Mouse (Mus musculus): Measurements from ENCODE around the gene Cmtm2b. TPM values are rescaled to one million over a fixed set of nuclear protein-coding genes. Genes with fewer than 3 reads are reported as not detected.

Gene Cmtm2b
- total RNA-seq, 1 experiment, result not detected

DNA sequence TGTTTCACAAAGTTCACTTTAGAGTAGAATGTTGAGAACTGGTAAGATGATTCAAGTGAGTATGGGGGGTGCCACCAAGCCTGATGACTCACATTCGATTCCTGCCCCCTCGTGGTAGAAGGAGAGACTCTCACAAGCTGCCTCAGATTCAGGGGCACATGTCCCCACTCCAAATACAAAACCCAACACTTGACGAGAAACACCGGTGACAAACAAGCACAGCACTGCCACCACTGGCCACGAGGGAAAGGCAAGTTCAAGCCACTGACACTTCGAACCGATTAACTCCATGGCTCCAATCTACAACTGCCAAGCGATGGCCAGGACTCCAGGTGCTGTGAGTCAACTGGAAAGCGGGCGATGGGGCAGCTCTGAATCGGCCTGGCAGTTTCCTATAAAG lies 51.7 kb downstream of the Cmtm2b start:
- Histone ChIP-seq H3K36me3 (ENCODE audit: control insufficient read depth, insufficient read depth, low read length, poor library complexity, severe bottlenecking) (peaks cover 2% of the 10 kb centered on the region; the same call in 1 of the 2 replicates), H3K9ac (ENCODE audit: insufficient read depth, low read depth, low read length, poor library complexity, severe bottlenecking) (peak overlapping the region; percentile 44), H3K27ac (ENCODE audit: insufficient read depth, low read depth, low read length, poor library complexity, severe bottlenecking) (no peak overlapping the region), H3K4me1 (ENCODE audit: control insufficient read depth in 2 of 2, insufficient read depth in 2 of 2, low read length in 2 of 2, poor library complexity in 1 of 2) (peaks cover 5 to 19% of the 10 kb centered on the region in 2 experiments), H3K4me3 (ENCODE audit: insufficient read depth in 1 of 2, low read depth in 1 of 2, low read length in 2 of 2, poor library complexity in 1 of 2, severe bottlenecking in 1 of 2) (peak overlapping the region; percentile 43 to 48; a peak in 3 of 4 replicates), H3K9me3 (ENCODE audit: control insufficient read depth, insufficient read depth, low read depth, low read length) (no peaks in the 10 kb centered on the region)
- in situ Hi-C loops (cut with MboI; ENCODE audit: low sequenced_read_pairs in 2 of 2, unreplicated experiment in 2 of 2), result no loop called here
- peak; percentile 21 for DNase-seq (ENCODE audit: low read depth, low spot score)
- TF ChIP-seq CHD2 (IDR thresholded peaks at IDR 0.05; ENCODE audit: low read depth, low read length), result no peak
- no peak for TF ChIP-seq MAFK (IDR thresholded peaks at IDR 0.05; ENCODE audit: insufficient read depth, low read depth, low read length)
- TF ChIP-seq HCFC1 (IDR thresholded peaks at IDR 0.05; ENCODE audit: borderline replicate concordance, insufficient read depth, low read length), result no peak
- no peak for TF ChIP-seq ZC3H11A (IDR thresholded peaks at IDR 0.05; ENCODE audit: borderline replicate concordance, low read depth, low read length)
- no peak for TF ChIP-seq ZNF384 (IDR thresholded peaks at IDR 0.05; ENCODE audit: low read depth, low read length)

DNA sequence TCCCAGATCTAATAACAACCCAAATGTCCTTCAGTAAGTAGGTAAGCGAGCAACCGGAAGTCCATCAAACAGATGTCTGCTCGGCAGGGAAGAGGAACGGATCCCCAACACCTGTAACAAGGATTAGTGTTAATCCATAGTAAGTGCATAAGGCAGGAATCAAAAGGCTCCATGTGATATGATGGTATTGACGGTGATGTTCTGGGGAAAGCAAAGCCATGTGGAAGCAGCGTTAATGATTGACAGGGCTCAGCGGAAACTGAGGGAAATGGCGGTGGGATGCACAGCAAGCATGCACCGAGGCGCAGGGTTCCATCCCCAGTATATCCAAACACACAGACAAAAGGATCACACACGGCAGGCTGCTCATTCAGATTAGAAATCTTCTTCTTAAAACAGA lies 52.2 kb downstream of the Cmtm2b start:
- DNase-seq (ENCODE audit: low read depth, low spot score), result no peak
- H3K36me3 ChIP-seq (ENCODE audit: control insufficient read depth, insufficient read depth, low read length, poor library complexity, severe bottlenecking), result peaks cover 2% of the 10 kb centered on the region; the same call in 1 of the 2 replicates
- no peaks in the 10 kb centered on the region for H3K9me3 ChIP-seq (ENCODE audit: control insufficient read depth, insufficient read depth, low read depth, low read length)
- peak overlapping the region; percentile 44 for H3K9ac ChIP-seq (ENCODE audit: insufficient read depth, low read depth, low read length, poor library complexity, severe bottlenecking)
- H3K4me1 ChIP-seq (ENCODE audit: control insufficient read depth in 2 of 2, insufficient read depth in 2 of 2, low read length in 2 of 2, poor library complexity in 1 of 2), result peaks cover 5 to 19% of the 10 kb centered on the region in 2 experiments
- no peak overlapping the region for H3K27ac ChIP-seq (ENCODE audit: insufficient read depth, low read depth, low read length, poor library complexity, severe bottlenecking)
- in situ Hi-C loops (cut with MboI; ENCODE audit: low sequenced_read_pairs in 2 of 2, unreplicated experiment in 2 of 2), result no loop called here
- peak overlapping the region; percentile 43 to 48; a peak in 2 of 4 replicates for H3K4me3 ChIP-seq (ENCODE audit: insufficient read depth in 1 of 2, low read depth in 1 of 2, low read length in 2 of 2, poor library complexity in 1 of 2, severe bottlenecking in 1 of 2)
- TF ChIP-seq HCFC1 (IDR thresholded peaks at IDR 0.05; ENCODE audit: borderline replicate concordance, insufficient read depth, low read length) (no peak), CHD2 (IDR thresholded peaks at IDR 0.05; ENCODE audit: low read depth, low read length) (no peak), MAFK (IDR thresholded peaks at IDR 0.05; ENCODE audit: insufficient read depth, low read depth, low read length) (no peak), ZC3H11A (IDR thresholded peaks at IDR 0.05; ENCODE audit: borderline replicate concordance, low read depth, low read length) (no peak), ZNF384 (IDR thresholded peaks at IDR 0.05; ENCODE audit: low read depth, low read length) (no peak)

DNA sequence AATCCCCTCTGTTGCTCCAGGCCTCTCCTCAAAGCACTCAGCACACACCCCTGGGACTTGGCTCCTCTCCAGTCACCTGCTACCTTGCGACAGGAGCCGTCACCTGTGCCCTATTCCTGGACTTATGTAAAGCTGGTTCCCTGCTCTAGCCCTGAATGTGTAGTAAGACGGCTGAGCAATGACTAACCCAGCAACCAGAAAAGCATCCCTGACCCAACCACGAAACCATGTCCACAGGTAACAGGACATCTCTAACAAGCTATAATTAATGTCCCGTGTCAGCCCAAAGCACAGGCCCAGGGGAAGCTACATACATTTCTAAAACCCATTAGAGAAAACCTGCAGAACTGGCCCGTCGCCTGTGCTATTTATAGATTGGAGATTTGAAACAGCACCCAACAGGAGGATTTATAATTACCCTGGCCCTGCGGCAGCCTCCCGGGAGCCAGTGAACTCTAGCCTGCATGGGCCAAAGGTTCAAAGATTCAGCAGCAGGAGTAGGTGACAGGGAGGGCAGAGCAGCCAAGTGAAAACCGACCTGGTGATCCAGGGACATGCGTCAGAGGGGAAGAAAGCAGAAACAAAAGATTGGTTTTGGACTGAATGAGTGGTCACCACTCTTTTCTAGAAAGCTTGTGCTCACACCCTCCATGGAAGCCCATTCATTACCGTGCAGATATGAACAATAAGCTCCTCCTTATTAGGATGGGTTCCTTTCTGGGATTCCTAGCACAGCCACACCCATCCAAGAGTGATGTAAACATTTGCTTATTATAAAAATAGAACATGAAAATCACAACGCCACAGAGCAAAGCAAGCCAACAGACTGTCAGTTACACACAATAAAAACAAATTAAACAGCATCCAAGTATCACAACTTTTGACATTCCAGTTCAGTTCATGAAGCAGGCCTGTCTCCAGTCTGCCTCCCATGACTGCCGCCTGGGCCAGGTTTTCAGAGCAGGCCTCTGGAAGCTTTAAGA lies 53.1 kb downstream of the Cmtm2b start:
- DNase-seq (ENCODE audit: low read depth, low spot score), result no peak
- Histone ChIP-seq H3K4me1 (ENCODE audit: control insufficient read depth in 2 of 2, insufficient read depth in 2 of 2, low read length in 2 of 2, poor library complexity in 1 of 2) (peaks cover 5 to 19% of the 10 kb centered on the region in 2 experiments), H3K27ac (ENCODE audit: insufficient read depth, low read depth, low read length, poor library complexity, severe bottlenecking) (no peak overlapping the region; the same call in 1 of the 2 replicates), H3K4me3 (ENCODE audit: insufficient read depth in 1 of 2, low read depth in 1 of 2, low read length in 2 of 2, poor library complexity in 1 of 2, severe bottlenecking in 1 of 2) (no peak overlapping the region), H3K9me3 (ENCODE audit: control insufficient read depth, insufficient read depth, low read depth, low read length) (no peaks in the 10 kb centered on the region), H3K36me3 (ENCODE audit: control insufficient read depth, insufficient read depth, low read length, poor library complexity, severe bottlenecking) (peaks cover 2% of the 10 kb centered on the region; the same call in 1 of the 2 replicates), H3K9ac (ENCODE audit: insufficient read depth, low read depth, low read length, poor library complexity, severe bottlenecking) (no peak overlapping the region)
- TF ChIP-seq MAFK (IDR thresholded peaks at IDR 0.05; ENCODE audit: insufficient read depth, low read depth, low read length), result no peak
- TF ChIP-seq CHD2 (IDR thresholded peaks at IDR 0.05; ENCODE audit: low read depth, low read length), result no peak
- TF ChIP-seq ZNF384 (IDR thresholded peaks at IDR 0.05; ENCODE audit: low read depth, low read length), result no peak
- in situ Hi-C loops (cut with MboI; ENCODE audit: low sequenced_read_pairs in 2 of 2, unreplicated experiment in 2 of 2), result no loop called here

DNA sequence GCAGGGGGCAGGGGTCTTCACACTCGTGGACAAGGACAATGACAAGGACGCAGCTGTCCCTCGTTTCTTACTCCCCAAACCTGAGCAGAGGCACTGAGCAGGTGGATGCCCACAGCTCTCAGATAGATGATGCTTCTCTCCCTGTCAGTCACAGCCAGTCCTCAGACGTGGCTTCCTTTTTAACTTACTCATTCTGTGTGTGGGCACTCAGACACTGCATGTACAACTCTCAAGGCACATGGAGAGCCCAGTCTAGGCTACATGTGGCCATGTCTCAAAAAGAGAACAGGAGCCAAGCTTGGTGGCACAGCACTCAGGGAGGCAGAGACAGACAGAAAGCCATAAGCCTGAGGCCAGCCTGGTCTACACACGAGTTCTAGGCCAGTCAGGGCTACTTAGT lies 53.9 kb downstream of the Cmtm2b start:
- Histone ChIP-seq H3K27ac (ENCODE audit: insufficient read depth, low read depth, low read length, poor library complexity, severe bottlenecking) (no peak overlapping the region; the same call in 1 of the 2 replicates), H3K36me3 (ENCODE audit: control insufficient read depth, insufficient read depth, low read length, poor library complexity, severe bottlenecking) (peaks cover 2% of the 10 kb centered on the region; the same call in 1 of the 2 replicates), H3K9me3 (ENCODE audit: control insufficient read depth, insufficient read depth, low read depth, low read length) (no peaks in the 10 kb centered on the region), H3K4me1 (ENCODE audit: control insufficient read depth in 2 of 2, insufficient read depth in 2 of 2, low read length in 2 of 2, poor library complexity in 1 of 2) (peaks cover 5 to 19% of the 10 kb centered on the region in 2 experiments), H3K9ac (ENCODE audit: insufficient read depth, low read depth, low read length, poor library complexity, severe bottlenecking) (no peak overlapping the region), H3K4me3 (ENCODE audit: insufficient read depth in 1 of 2, low read depth in 1 of 2, low read length in 2 of 2, poor library complexity in 1 of 2, severe bottlenecking in 1 of 2) (no peak overlapping the region)
- in situ Hi-C loops (cut with MboI; ENCODE audit: low sequenced_read_pairs in 2 of 2, unreplicated experiment in 2 of 2), result no loop called here
- no peak for DNase-seq (ENCODE audit: low read depth, low spot score)
- TF ChIP-seq CHD2 (IDR thresholded peaks at IDR 0.05; ENCODE audit: low read depth, low read length) (no peak), ZNF384 (IDR thresholded peaks at IDR 0.05; ENCODE audit: low read depth, low read length) (no peak), ZC3H11A (IDR thresholded peaks at IDR 0.05; ENCODE audit: borderline replicate concordance, low read depth, low read length) (no peak), HCFC1 (IDR thresholded peaks at IDR 0.05; ENCODE audit: borderline replicate concordance, insufficient read depth, low read length) (no peak), MAFK (IDR thresholded peaks at IDR 0.05; ENCODE audit: insufficient read depth, low read depth, low read length) (no peak)
